Mouse (Mus musculus): ENCODE results near the gene Cacnb1. TPM values are rescaled to one million over a fixed set of nuclear protein-coding genes. Genes with fewer than 3 reads are reported as not detected.

Gene Cacnb1
- polyA plus RNA-seq, 1 experiment from 2014 or later: 63.0 TPM

Small RNA genes within 50 kb of the gene (microRNA-seq; reads per million reads assigned to microRNA genes)
- not detected for gene Gm27597

Other genes with a start within 250 kb of the Cacnb1 start
- 0.63 and 0.88 TPM in 2 replicates for gene 1700001P01Rik, start 247.1 kb downstream of the Cacnb1 start, polyA plus RNA-seq (2015; fragmentation: Nextera tagmentation; extraction: Ambion mirVana)
- gene Rpl23, start 240.6 kb downstream of the Cacnb1 start, polyA plus RNA-seq (2015; fragmentation: Nextera tagmentation; extraction: Ambion mirVana): 314 and 372 TPM in 2 replicates
- gene Lasp1, start 224.0 kb downstream of the Cacnb1 start, polyA plus RNA-seq (2015; fragmentation: Nextera tagmentation; extraction: Ambion mirVana): 136 and 143 TPM in 2 replicates
- gene B230217C12Rik, start 182.3 kb downstream of the Cacnb1 start, polyA plus RNA-seq (2015; fragmentation: Nextera tagmentation; extraction: Ambion mirVana): 41.8 and 47.2 TPM in 2 replicates
- gene Fbxo47, start 138.9 kb downstream of the Cacnb1 start, polyA plus RNA-seq (2015; fragmentation: Nextera tagmentation; extraction: Ambion mirVana): 0.49 and 0.69 TPM in 2 replicates
- gene Plxdc1, start 36.6 kb downstream of the Cacnb1 start, polyA plus RNA-seq (2015; fragmentation: Nextera tagmentation; extraction: Ambion mirVana): 1.1 and 1.8 TPM in 2 replicates
- gene Arl5c, start 26.9 kb downstream of the Cacnb1 start, polyA plus RNA-seq (2015; fragmentation: Nextera tagmentation; extraction: Ambion mirVana): 11.8 and 14.0 TPM in 2 replicates
- 655 and 750 TPM in 2 replicates for gene Rpl19, start 3.7 kb upstream of the Cacnb1 start, polyA plus RNA-seq (2015; fragmentation: Nextera tagmentation; extraction: Ambion mirVana)
- 15.8 and 18.2 TPM in 2 replicates for gene Stac2, start 30.4 kb upstream of the Cacnb1 start, polyA plus RNA-seq (2015; fragmentation: Nextera tagmentation; extraction: Ambion mirVana)
- gene Fbxl20, start 127.4 kb upstream of the Cacnb1 start, polyA plus RNA-seq (2015; fragmentation: Nextera tagmentation; extraction: Ambion mirVana): 21.1 and 23.0 TPM in 2 replicates
- gene Med1, start 170.3 kb upstream of the Cacnb1 start, polyA plus RNA-seq (2015; fragmentation: Nextera tagmentation; extraction: Ambion mirVana): 51.3 and 54.1 TPM in 2 replicates
- 7.1 and 7.2 TPM in 2 replicates for gene Cdk12, start 180.0 kb upstream of the Cacnb1 start, polyA plus RNA-seq (2015; fragmentation: Nextera tagmentation; extraction: Ambion mirVana)